Mouse (Mus musculus) limb, embryonic 11.5 days (tissue): ENCODE data around the gene Syt2. TPM values are rescaled to one million over a fixed set of nuclear protein-coding genes. Genes with fewer than 3 reads are reported as not detected.
A peak's percentile ranks its signal among the peaks of the same experiment; 100 is the strongest.

Experiments
- ATAC-seq: fragments of 200-750 bp; cut with Nextera tagmentation; 2 replicates; pipeline ENCODE4 v1.8.0; 2017; ENCODE audit warnings: low read depth; ENCODE audit not compliant: insufficient number of reproducible peaks, low FRiP score, low TSS enrichment
- DNase-seq: peaks from one replicate; pipeline ENCODE4 v3.0.0-alpha.2; 2015; ENCODE audit warnings: low spot score
- H3K27ac ChIP-seq: fragments of 300-500 bp; sonication (generic); replicated peaks from 2 replicates; pipeline ENCODE4 v1.5.1; 2014; ENCODE audit warnings: low read depth, mild to moderate bottlenecking, low read length
- H3K27me3 ChIP-seq: fragments of 300-500 bp; sonication (generic); 2 replicates; pipeline ENCODE4 v1.6.1; 2014; ENCODE audit warnings: mild to moderate bottlenecking, low read length, mixed read lengths; ENCODE audit not compliant: control insufficient read depth, insufficient read depth
- H3K36me3 ChIP-seq: fragments of 300-500 bp; sonication (generic); 2 replicates; pipeline ENCODE4 v1.6.1; 2014; ENCODE audit warnings: mild to moderate bottlenecking, low read length, moderate library complexity, mixed read lengths; ENCODE audit not compliant: control insufficient read depth, insufficient read depth
- H3K4me1 ChIP-seq: fragments of 300-500 bp; sonication (generic); 2 replicates; pipeline ENCODE4 v1.6.1; 2014; ENCODE audit warnings: low read length, mixed read lengths; ENCODE audit not compliant: control insufficient read depth, insufficient read depth
- H3K4me2 ChIP-seq: fragments of 300-500 bp; sonication (generic); 2 replicates; pipeline ENCODE4 v1.6.1; 2014; ENCODE audit warnings: low read depth, mild to moderate bottlenecking, moderate library complexity; ENCODE audit not compliant: severe bottlenecking
- H3K4me3 ChIP-seq: fragments of 300-500 bp; sonication (generic); 2 replicates; pipeline ENCODE4 v1.5.1; 2014; ENCODE audit warnings: low read depth, low read length
- H3K9ac ChIP-seq: fragments of 300-500 bp; sonication (generic); 2 replicates; pipeline ENCODE4 v1.6.1; 2014; ENCODE audit warnings: mild to moderate bottlenecking, low read length
- H3K9me3 ChIP-seq: fragments of 300-500 bp; sonication (generic); 2 replicates; pipeline ENCODE4 v1.6.1; 2016; ENCODE audit warnings: low read length; ENCODE audit not compliant: control insufficient read depth
- WGBS: fragments of 180-500 bp; shearing (Covaris S2); extraction: QIAGEN DNeasy Blood & Tissue Kit; methylation state at CpG from one replicate; pipeline ENCODE4 v1.1.7; 2014; 5-methylcytosine and 5-hydroxymethylcytosine counted together
- polyA plus RNA-seq: library from polyadenylated mRNA; unstranded; fragments of >200 nt; fragmentation: Nextera tagmentation; extraction: Ambion mirVana; gene quantifications from 2 replicates; pipeline ENCODE4 v1.2.1, GENCODE M21; 2014

The Syt2 gene
- polyA plus RNA-seq, 1 experiment from 2014 or later = 0.28 TPM

- DNase-seq = no peak
- Histone ChIP-seq H3K27ac (no peak overlapping the region), H3K9me3 (no peaks in the 10 kb centered on the region), H3K4me1 (no peaks in the 10 kb centered on the region), H3K27me3 (no peaks in the 10 kb centered on the region), H3K9ac (no peak overlapping the region), H3K36me3 (no peaks in the 10 kb centered on the region), H3K4me3 (no peak overlapping the region), H3K4me2 (no peak overlapping the region)
- 77% methylated on average over 5 of the region's 5 CpGs for WGBS
- ATAC-seq = no peak
Observed at GRCm38 (mm10) chr1:134721486-134721885, 75.0 kb downstream of the Syt2 start.

- no peak overlapping the region for H3K9ac ChIP-seq
- ATAC-seq (no peak), DNase-seq (no peak)
- H3K4me1 ChIP-seq = no peaks in the 10 kb centered on the region
- H3K27ac ChIP-seq = no peak overlapping the region
- no peak overlapping the region for H3K4me3 ChIP-seq
- no peaks in the 10 kb centered on the region for H3K9me3 ChIP-seq
- no peaks in the 10 kb centered on the region for H3K27me3 ChIP-seq
- no peaks in the 10 kb centered on the region for H3K36me3 ChIP-seq
- WGBS = 82% methylated on average over 7 of the region's 7 CpGs
- no peak overlapping the region for H3K4me2 ChIP-seq
Observed at GRCm38 (mm10) chr1:134722891-134723290, 76.4 kb downstream of the Syt2 start.

DNA sequence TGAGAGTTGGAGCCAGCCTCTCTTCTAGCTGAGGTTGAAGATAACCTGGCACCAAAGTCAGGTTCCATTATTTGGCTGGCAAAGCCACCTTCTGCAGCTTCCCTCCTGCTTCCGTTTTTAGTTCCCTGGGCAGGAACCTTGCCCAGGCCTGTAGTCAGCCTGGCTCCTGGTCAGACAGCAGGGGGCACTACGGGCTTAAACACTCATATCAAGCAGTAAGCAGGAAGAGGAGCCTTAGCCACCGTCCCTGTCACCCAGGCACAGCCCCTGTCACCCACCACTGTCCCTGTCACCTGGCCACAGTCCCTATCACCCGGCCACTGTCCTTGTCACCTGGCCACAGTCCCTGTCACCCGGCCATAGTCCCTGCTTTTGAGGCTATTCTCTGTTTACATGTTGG is 78.8 kb downstream of the Syt2 start:
- ATAC-seq = no peak
- 44% methylated on average over 5 of the region's 5 CpGs for WGBS

DNA sequence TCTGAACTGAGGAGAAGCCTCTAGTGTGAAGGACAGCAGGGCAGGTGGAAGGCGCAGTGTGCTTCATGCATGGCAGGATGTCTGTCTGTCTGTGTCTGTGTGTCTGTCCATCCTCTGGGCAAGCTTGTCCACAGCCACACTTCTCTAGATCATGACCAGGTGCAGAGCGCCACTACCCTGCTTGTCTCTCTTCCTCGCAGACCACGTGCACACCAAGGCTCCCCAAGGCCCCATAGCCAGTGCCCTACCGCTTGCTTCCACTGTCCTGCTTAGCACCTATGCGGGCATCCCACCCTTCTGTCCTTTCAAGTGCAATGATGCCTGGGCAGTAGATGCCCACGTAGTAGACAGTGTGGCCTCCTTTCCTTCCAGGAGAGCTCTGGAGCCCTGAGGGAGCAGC is 80.0 kb downstream of the Syt2 start:
- Histone ChIP-seq H3K4me3 (no peak overlapping the region), H3K36me3 (no peaks in the 10 kb centered on the region), H3K4me2 (no peak overlapping the region), H3K27ac (no peak overlapping the region), H3K9me3 (no peaks in the 10 kb centered on the region), H3K9ac (no peak overlapping the region), H3K27me3 (no peaks in the 10 kb centered on the region), H3K4me1 (no peaks in the 10 kb centered on the region)
- WGBS = 87% methylated on average over 7 of the region's 7 CpGs
- DNase-seq = no peak
- ATAC-seq = no peak

More for the DNA sequence above, 78.8 kb downstream of the Syt2 start:
- DNase-seq = no peak
- Histone ChIP-seq H3K9ac (no peak overlapping the region), H3K9me3 (no peaks in the 10 kb centered on the region), H3K27me3 (no peaks in the 10 kb centered on the region), H3K4me1 (no peaks in the 10 kb centered on the region), H3K4me3 (no peak overlapping the region), H3K4me2 (no peak overlapping the region), H3K36me3 (no peaks in the 10 kb centered on the region), H3K27ac (no peak overlapping the region)

GRCm38 (mm10) chr1:134727256-134727655 is 80.8 kb downstream of the Syt2 start:
- Histone ChIP-seq H3K27ac (no peak overlapping the region), H3K4me1 (no peaks in the 10 kb centered on the region), H3K9me3 (no peaks in the 10 kb centered on the region; the same call in 1 of the 2 replicates), H3K9ac (no peak overlapping the region), H3K4me2 (no peak overlapping the region), H3K4me3 (no peak overlapping the region), H3K27me3 (no peaks in the 10 kb centered on the region), H3K36me3 (no peaks in the 10 kb centered on the region)
- ATAC-seq (no peak), DNase-seq (no peak)
- WGBS = 82% methylated on average over 8 of the region's 8 CpGs

DNA sequence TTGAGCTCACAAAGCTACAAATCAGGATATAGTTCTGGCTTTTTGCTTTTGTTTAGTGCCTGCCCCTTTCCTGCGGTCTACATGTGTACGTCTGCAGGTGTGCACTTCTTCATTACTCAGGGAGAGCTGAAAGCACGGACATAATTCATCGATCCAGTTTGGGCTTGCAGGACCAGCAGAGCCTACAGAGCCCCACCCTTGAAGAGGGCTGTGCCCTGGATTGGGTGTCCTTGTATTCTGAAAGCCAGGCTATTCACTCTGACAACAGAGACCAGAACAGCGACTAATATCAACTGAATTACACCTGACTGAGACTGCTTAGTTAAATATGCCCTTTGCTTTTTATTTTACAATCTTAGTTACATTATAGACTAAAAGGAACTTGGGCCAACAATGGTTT is 87.2 kb downstream of the Syt2 start:
- no peak for ATAC-seq
- no peaks in the 10 kb centered on the region; the same call in 1 of the 2 replicates for H3K9me3 ChIP-seq
- H3K4me1 ChIP-seq = no peaks in the 10 kb centered on the region
- H3K36me3 ChIP-seq = no peaks in the 10 kb centered on the region
- 80% methylated on average over 5 of the region's 5 CpGs for WGBS
- H3K4me2 ChIP-seq = no peak overlapping the region
- H3K4me3 ChIP-seq = no peak overlapping the region
- DNase-seq = no peak
- no peaks in the 10 kb centered on the region for H3K27me3 ChIP-seq
- H3K9ac ChIP-seq = no peak overlapping the region
- no peak overlapping the region for H3K27ac ChIP-seq

DNA sequence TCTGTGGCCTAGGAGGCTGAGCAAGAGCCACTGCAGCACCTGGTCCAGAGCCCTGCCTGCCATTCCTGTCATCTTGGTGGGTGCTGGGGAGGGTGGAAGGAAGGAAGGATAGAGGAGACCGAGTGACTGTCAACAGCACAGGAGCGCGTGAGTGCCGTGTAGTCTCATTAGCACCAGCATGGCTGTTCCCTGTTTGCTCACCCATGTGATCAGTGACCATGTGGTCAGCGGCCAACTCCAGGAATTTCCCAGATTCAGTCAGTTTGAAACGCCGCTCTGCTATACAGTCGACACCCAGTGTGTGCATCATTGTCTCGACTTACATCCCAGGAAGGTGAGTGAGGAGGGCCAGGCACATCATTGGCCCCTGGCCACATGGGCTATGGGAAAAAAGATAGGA is 91.0 kb downstream of the Syt2 start:
- ATAC-seq = no peak
- no peaks in the 10 kb centered on the region for H3K27me3 ChIP-seq
- H3K36me3 ChIP-seq = no peaks in the 10 kb centered on the region

DNA sequence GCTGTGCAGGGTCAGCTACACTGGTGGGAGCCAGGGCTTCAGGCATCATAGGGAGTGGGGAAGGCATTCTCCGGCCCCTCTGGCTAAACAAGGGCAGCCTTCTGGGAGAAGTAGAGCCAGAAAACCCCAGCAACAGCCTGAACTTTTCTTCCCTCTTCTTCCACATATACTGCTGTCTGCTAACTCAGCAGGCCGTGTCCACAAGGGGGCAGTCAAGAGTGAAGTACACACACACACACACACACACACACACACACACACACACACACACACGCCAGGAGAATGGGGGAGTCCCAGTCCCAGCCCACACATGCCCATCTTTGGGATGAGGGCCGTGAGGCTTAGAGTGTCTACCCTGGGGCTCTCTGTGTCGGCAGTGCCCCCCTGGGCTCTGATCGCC is 95.0 kb downstream of the Syt2 start:
- no peaks in the 10 kb centered on the region for H3K36me3 ChIP-seq
- H3K4me3 ChIP-seq = no peak overlapping the region
- H3K9me3 ChIP-seq = no peaks in the 10 kb centered on the region
- H3K27ac ChIP-seq = no peak overlapping the region
- H3K4me2 ChIP-seq = no peak overlapping the region
- no peaks in the 10 kb centered on the region for H3K4me1 ChIP-seq
- DNase-seq = peak; percentile 51
- H3K9ac ChIP-seq = no peak overlapping the region
- H3K27me3 ChIP-seq = no peaks in the 10 kb centered on the region
- WGBS = 77% methylated on average over 6 of the region's 6 CpGs
- ATAC-seq = no peak

More for the DNA sequence above, 91.0 kb downstream of the Syt2 start:
- WGBS = 73% methylated on average over 9 of the region's 9 CpGs
- no peaks in the 10 kb centered on the region for H3K4me1 ChIP-seq
- no peak overlapping the region for H3K27ac ChIP-seq
- no peak overlapping the region for H3K4me3 ChIP-seq
- no peaks in the 10 kb centered on the region for H3K9me3 ChIP-seq
- no peak overlapping the region for H3K9ac ChIP-seq
- no peak overlapping the region for H3K4me2 ChIP-seq
- DNase-seq = no peak

DNA sequence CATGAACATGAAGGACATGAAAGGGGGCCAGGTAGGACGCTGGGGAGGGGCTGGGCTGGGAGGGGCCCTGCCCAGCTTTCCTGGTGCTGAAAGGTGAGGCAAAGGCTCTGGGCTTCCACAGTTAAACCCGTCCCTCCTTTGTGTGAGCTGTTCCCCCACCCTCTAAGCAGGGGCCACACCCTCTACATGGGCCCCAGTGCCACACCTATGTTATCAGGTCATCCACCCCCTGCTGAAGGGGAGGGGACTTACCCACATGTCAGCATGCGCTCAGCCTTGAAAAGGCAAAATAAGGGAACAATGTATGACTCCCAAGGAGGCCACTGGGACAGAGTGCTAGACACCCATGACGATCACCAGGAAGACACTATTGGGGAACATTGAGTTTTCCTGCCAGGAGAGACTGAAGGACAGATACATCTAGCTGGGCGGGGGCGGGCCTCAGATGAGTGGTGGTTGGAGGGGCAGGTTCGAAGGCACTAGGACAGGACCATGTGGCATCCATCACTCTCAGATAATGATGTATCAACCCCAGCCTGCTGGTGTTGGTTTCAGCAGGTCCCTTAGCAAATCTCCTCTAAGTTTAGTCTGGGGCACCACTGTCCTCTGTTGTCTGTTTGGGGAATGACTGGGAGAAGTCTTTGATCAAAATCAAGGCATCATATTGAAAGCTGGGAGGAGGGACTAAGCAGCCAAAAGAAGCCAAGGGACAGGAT is 95.6 kb downstream of the Syt2 start:
- Histone ChIP-seq H3K27ac (no peak overlapping the region), H3K4me3 (no peak overlapping the region), H3K4me1 (no peaks in the 10 kb centered on the region), H3K27me3 (no peaks in the 10 kb centered on the region), H3K9me3 (no peaks in the 10 kb centered on the region), H3K36me3 (no peaks in the 10 kb centered on the region), H3K9ac (no peak overlapping the region), H3K4me2 (no peak overlapping the region)
- WGBS = 73% methylated on average over 7 of the region's 7 CpGs
- DNase-seq = no peak
- ATAC-seq = no peak
